Mouse (Mus musculus): ENCODE measurements around the gene Gm8765. TPM values are rescaled to one million over a fixed set of nuclear protein-coding genes. Genes with fewer than 3 reads are reported as not detected.
"Not testable (repeated sequence)": the region's sequence is repeated elsewhere in the genome, so short reads cannot be mapped to it uniquely, and the experiment has no call there.

Gm8765 gene
- not detected in 2 replicates for polyA plus RNA-seq (2015; fragmentation: Nextera tagmentation; extraction: Ambion mirVana)

DNA sequence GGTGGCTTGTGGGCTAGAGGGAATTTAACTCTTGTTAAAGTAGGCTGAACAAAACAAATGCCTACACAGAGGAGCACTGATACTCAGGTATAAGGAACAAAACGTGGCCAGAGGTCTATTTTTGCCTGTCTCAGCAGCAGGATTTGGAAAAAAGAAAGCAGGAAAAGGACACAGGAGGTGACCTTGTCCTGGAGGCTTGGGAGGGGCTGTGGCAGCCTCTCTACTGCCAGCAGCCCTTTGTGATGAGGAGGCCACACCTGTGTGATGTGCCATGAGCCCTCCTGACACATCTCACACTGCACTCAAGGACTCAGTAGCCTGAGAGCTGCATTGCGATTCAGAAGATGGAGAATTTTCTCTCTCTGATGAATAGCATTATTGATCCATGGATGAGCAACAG, at the start of gene Gm8765:
Gene Gm8765 (plus strand): TSS at position 301 of the 400 bp plus-strand sequence.
- not testable (repeated sequence) for H3K9ac ChIP-seq (ENCODE audit: low read length); DNase-seq (ENCODE audit: low spot score); H3K4me2 ChIP-seq (replicated peaks; ENCODE audit: low read depth); ATAC-seq (ENCODE audit: low FRiP score, low TSS enrichment); H3K4me3 ChIP-seq (ENCODE audit: low read depth, low read length); H3K27me3 ChIP-seq (ENCODE audit: control insufficient read depth, insufficient read depth, low read length); H3K27ac ChIP-seq (replicated peaks); H3K36me3 ChIP-seq (ENCODE audit: control insufficient read depth, insufficient read depth, low read length); H3K9me3 ChIP-seq (ENCODE audit: control insufficient read depth, low read length); H3K4me1 ChIP-seq (replicated peaks; ENCODE audit: control insufficient read depth, insufficient read depth)
- WGBS, result 7% methylated on average over 1 of the region's 2 CpGs

GRCm38 (mm10) chr13:50648771-50649170, 49.3 kb upstream of the Gm8765 start:
- not testable (repeated sequence) for H3K9ac ChIP-seq (ENCODE audit: low read length); H3K27me3 ChIP-seq (ENCODE audit: control insufficient read depth, insufficient read depth, low read length); H3K9me3 ChIP-seq (ENCODE audit: control insufficient read depth, low read length); H3K36me3 ChIP-seq (ENCODE audit: control insufficient read depth, insufficient read depth, low read length); H3K27ac ChIP-seq (replicated peaks); H3K4me2 ChIP-seq (replicated peaks; ENCODE audit: low read depth); DNase-seq (ENCODE audit: low spot score); ATAC-seq (ENCODE audit: low FRiP score, low TSS enrichment); H3K4me3 ChIP-seq (ENCODE audit: low read depth, low read length); H3K4me1 ChIP-seq (replicated peaks; ENCODE audit: control insufficient read depth, insufficient read depth)
- WGBS, result 77% methylated on average over 2 of the region's 2 CpGs

DNA sequence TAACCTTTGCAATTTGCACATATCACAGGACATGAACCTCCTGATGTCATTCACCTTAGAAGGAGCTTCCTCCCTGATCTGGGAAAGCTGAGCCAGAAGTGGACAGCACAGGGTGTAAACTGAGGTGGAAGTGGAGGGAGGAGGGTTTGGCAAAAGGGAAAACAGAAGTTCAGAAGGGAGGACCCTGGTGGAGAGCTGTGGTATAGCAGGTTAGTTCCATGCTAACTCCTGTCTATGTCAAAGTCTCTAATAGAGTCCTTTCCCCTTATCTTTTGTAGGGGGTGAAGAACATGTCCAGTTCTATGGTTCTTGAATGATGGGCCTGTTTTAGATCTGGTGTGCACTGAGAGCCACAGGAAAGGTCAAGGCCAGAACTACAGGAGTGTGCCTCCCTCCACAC, 52.2 kb downstream of the Gm8765 start:
- H3K4me3 ChIP-seq (ENCODE audit: low read depth, low read length); H3K4me1 ChIP-seq (replicated peaks; ENCODE audit: control insufficient read depth, insufficient read depth); H3K27me3 ChIP-seq (ENCODE audit: control insufficient read depth, insufficient read depth, low read length); H3K9ac ChIP-seq (ENCODE audit: low read length); H3K36me3 ChIP-seq (ENCODE audit: control insufficient read depth, insufficient read depth, low read length); H3K4me2 ChIP-seq (replicated peaks; ENCODE audit: low read depth); ATAC-seq (ENCODE audit: low FRiP score, low TSS enrichment); H3K27ac ChIP-seq (replicated peaks); H3K9me3 ChIP-seq (ENCODE audit: control insufficient read depth, low read length): not testable (repeated sequence)
- TF ChIP-seq CTCF (IDR thresholded peaks at IDR 0.05; ENCODE audit: low read depth), result peak; percentile 34
- peak; percentile 1 for DNase-seq (ENCODE audit: low spot score)

DNA sequence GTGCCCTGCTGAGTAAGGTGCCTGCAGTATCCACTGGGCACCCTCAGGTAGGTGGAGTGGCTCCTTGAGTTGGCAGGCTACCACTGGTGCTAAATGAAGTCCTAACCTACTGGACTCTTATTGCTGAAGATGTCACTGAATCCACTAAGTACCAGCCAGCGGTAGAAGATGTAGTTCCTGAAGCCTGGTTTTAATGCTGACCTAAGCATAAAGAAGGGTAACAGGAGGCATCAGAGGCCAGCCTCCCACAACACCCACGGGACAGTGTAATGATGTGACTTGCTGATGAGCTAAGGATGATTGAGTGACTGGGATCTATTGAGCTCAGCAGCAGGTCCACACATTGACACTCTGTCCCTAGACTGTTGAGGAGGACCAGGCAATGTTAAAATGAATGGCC, 53.6 kb downstream of the Gm8765 start:
- H3K27ac ChIP-seq (replicated peaks), result no peak overlapping the region
- 85% methylated on average over 2 of the region's 2 CpGs for whole genome bisulfite sequencing
- no peaks in the 10 kb centered on the region for H3K4me1 ChIP-seq (replicated peaks; ENCODE audit: control insufficient read depth, insufficient read depth)
- H3K9ac ChIP-seq (ENCODE audit: low read length), result no peak overlapping the region
- ATAC-seq (ENCODE audit: low FRiP score, low TSS enrichment) (no peak), DNase-seq (ENCODE audit: low spot score) (no peak)
- H3K4me3 ChIP-seq (ENCODE audit: low read depth, low read length), result no peak overlapping the region
- H3K36me3 ChIP-seq (ENCODE audit: control insufficient read depth, insufficient read depth, low read length), result no peaks in the 10 kb centered on the region
- H3K9me3 ChIP-seq (ENCODE audit: control insufficient read depth, low read length), result no peaks in the 10 kb centered on the region
- no peak for TF ChIP-seq CTCF (IDR thresholded peaks at IDR 0.05; ENCODE audit: low read depth)
- TF ChIP-seq EP300 (optimal IDR thresholded peaks at IDR 0.05), result no peak
- H3K27me3 ChIP-seq (ENCODE audit: control insufficient read depth, insufficient read depth, low read length), result no peaks in the 10 kb centered on the region
- no peak overlapping the region for H3K4me2 ChIP-seq (replicated peaks; ENCODE audit: low read depth)

DNA sequence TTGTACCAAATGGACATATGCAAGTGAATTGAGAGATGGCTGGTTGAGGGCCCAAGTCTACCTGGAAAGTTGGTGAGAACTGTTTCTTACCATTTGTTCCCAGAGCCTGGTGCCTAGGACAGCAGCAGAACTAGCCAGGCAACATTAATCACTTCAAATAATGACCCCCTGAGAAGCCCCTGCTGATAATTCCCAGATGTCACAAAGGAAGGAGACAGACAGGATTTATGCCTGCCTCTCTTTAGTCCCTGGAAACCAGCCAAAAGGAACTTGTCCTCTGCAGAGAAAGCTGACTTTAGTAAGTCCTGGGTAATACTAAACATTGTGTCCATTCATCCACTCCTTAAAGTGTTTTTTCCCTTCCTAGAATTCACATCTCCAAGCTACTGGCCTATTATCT, 54.8 kb downstream of the Gm8765 start:
- H3K9ac ChIP-seq (ENCODE audit: low read length); H3K27me3 ChIP-seq (ENCODE audit: control insufficient read depth, insufficient read depth, low read length); H3K9me3 ChIP-seq (ENCODE audit: control insufficient read depth, low read length); H3K36me3 ChIP-seq (ENCODE audit: control insufficient read depth, insufficient read depth, low read length); H3K4me2 ChIP-seq (replicated peaks; ENCODE audit: low read depth); H3K27ac ChIP-seq (replicated peaks); ATAC-seq (ENCODE audit: low FRiP score, low TSS enrichment); H3K4me3 ChIP-seq (ENCODE audit: low read depth, low read length); H3K4me1 ChIP-seq (replicated peaks; ENCODE audit: control insufficient read depth, insufficient read depth); DNase-seq (ENCODE audit: low spot score): not testable (repeated sequence)

Small RNAs within 50 kb of the gene (microRNA-seq; reads per million reads assigned to microRNA genes)
- not detected for gene Gm23952

Other genes with a start within 250 kb of the Gm8765 start
- gene Nutm2, start 231.0 kb upstream of the Gm8765 start, polyA plus RNA-seq (2015; fragmentation: Nextera tagmentation; extraction: Ambion mirVana), result not detected in 2 replicates
- not detected in 2 replicates for gene Gm904, start 55.1 kb upstream of the Gm8765 start, polyA plus RNA-seq (2015; fragmentation: Nextera tagmentation; extraction: Ambion mirVana)

All from stomach, postnatal 0 days (tissue).